Mouse (Mus musculus): Measurements from ENCODE around the gene Abcb10.

Gene Abcb10

DNA sequence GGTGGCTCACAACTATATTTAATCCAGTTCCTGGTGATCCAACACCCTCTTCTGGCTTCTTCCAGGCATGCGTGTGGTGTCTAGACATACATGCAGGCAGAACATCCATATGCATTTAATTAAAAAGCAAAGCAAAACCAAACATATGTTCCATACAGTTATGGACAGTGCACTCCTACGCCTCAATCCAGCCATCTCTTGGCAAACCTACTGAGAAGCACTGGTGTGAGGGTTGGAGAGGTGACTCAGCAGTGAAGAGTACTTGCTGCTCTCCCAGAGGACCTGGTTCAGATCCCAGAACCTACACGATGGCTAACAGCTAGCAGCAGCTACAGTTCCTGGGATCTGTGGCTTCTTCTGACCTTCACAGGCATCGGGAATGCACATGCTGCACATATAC lies 70.7 kb downstream of the Abcb10 start:
- peaks cover 100% of the 10 kb centered on the region for H3K36me3 ChIP-seq (ENCODE audit: insufficient read depth, low read length)
- TF ChIP-seq CTCF (conservative IDR thresholded peaks at IDR 0.05; ENCODE audit: low read length) (no peak), POU5F1 (IDR thresholded peaks at IDR 0.05; ENCODE audit: borderline replicate concordance, low read length) (no peak), NANOG (IDR thresholded peaks at IDR 0.05; ENCODE audit: borderline replicate concordance, low read length) (no peak)
- no peak overlapping the region for H3K4me3 ChIP-seq (replicated peaks; ENCODE audit: low read length)
- H3K9me3 ChIP-seq (ENCODE audit: low read length): no peaks in the 10 kb centered on the region
- no peaks in the 10 kb centered on the region for H3K27me3 ChIP-seq (ENCODE audit: insufficient read depth, low read length)
- peaks cover 6% of the 10 kb centered on the region for H3K4me1 ChIP-seq (replicated peaks; ENCODE audit: low read depth, low read length)

- H3K9me3 ChIP-seq (ENCODE audit: low read length): no peaks in the 10 kb centered on the region
- no peak for TF ChIP-seq NANOG (IDR thresholded peaks at IDR 0.05; ENCODE audit: borderline replicate concordance, low read length)
- TF ChIP-seq POU5F1 (IDR thresholded peaks at IDR 0.05; ENCODE audit: borderline replicate concordance, low read length): no peak
- no peak for TF ChIP-seq CTCF (conservative IDR thresholded peaks at IDR 0.05; ENCODE audit: low read length)
- H3K27me3 ChIP-seq (ENCODE audit: insufficient read depth, low read length): no peaks in the 10 kb centered on the region
- H3K4me1 ChIP-seq (replicated peaks; ENCODE audit: low read depth, low read length): peaks cover 9% of the 10 kb centered on the region
- no peak overlapping the region for H3K4me3 ChIP-seq (replicated peaks; ENCODE audit: low read length)
- peaks cover 99% of the 10 kb centered on the region for H3K36me3 ChIP-seq (ENCODE audit: insufficient read depth, low read length)
Observed at GRCm38 (mm10) chr8:123907604-123908003, 75.3 kb downstream of the Abcb10 start.

GRCm38 (mm10) chr8:123902653-123903052 lies 80.3 kb downstream of the Abcb10 start:
- TF ChIP-seq NANOG (IDR thresholded peaks at IDR 0.05; ENCODE audit: borderline replicate concordance, low read length): no peak
- no peak for TF ChIP-seq POU5F1 (IDR thresholded peaks at IDR 0.05; ENCODE audit: borderline replicate concordance, low read length)
- TF ChIP-seq CTCF (conservative IDR thresholded peaks at IDR 0.05; ENCODE audit: low read length): no peak
- Histone ChIP-seq H3K9me3 (ENCODE audit: low read length) (no peaks in the 10 kb centered on the region), H3K4me1 (replicated peaks; ENCODE audit: low read depth, low read length) (peaks cover 4% of the 10 kb centered on the region), H3K4me3 (replicated peaks; ENCODE audit: low read length) (no peak overlapping the region), H3K27me3 (ENCODE audit: insufficient read depth, low read length) (no peaks in the 10 kb centered on the region), H3K36me3 (ENCODE audit: insufficient read depth, low read length) (peaks cover 90% of the 10 kb centered on the region)
